Mouse (Mus musculus) urinary bladder, postnatal 36 days (tissue): ENCODE measurements around the gene Nfat5.

ENCODE experiments used
- DNase-seq, 2 experiments: peaks; one replicate each; pipeline ENCODE4 v3.0.0; 2022; ENCODE audit warnings: low spot score in 2 of 2, mixed read lengths in 1 of 2

The Nfat5 gene

DNA sequence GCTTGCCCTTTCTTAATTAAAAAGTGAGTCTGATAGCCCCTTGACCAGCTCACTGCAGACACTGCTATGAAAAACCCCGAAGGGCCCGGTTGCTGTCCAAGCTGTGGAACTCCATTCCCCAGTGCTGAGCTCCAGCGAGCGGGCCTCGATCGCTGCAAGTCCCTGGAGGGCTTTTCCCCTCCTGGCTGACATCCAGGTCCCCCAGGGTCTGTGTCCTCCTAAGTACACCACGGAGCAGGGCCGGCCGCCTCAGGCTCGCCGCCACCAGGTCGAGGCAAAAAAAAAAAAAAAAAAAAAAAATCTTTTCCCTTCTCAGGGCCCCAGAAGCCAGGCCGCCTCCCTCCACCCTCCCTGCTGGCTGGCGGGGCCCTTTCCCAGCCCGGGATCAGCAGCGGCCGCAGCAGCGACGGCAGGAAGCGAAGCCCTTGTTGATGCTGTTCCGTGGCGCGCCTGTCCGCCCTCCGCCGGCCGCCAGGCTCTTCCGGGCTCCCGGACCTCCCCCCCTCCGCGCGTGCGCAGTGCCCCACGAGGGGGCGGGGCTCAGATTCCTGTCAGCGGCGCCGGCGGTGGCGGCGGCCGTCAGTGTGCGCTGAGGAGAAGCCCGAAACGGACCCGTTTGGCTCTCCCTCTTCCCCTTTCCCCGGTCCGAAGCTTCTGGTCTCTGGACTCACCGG is at the start of gene Nfat5:
Gene Nfat5 (plus strand): TSS at position 543 of the 674 bp plus-strand sequence.
- peak; percentile 97 to 100 for DNase-seq

DNA sequence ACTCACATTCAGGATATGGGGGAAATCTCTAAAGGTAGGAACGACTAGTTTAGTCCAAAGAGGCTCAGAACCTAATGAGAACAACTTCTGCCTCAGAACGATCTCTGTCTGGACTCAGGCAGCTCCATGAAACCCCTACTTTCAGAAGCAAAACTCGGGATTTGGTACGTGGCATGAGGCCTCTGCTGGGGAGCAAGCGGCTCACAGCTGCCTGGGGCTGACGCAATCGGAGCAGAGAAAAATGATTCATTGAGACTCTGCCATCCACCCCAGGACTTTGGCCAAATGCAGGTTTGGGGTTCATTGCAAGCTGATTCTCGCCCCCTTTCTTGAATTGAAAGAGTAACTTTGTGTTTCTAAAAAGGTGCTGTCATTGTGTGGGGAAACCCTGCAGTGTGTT is 49.1 kb upstream of the Nfat5 start:
- peak; percentile 38 to 50 for DNase-seq

DNA sequence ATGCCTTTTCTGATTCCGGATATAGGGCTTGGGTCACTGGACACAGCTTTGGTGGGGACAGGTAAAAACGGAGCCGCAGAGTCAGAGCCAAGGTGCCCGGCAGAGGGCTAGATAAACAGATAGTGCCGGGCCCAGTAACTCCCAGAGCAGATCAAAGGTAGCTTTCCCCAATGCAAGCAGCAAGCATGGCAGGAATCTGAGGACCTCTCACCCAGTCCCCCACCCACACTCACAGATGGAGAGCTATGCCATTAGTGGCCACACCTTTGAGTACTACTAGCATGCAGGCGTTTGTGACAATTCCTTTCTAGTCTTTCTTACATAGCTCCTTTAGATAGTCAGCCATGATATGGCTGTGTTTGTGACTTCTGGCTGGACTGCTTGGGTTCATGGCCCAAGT is 44.8 kb upstream of the Nfat5 start:
- peak; percentile 44 to 61 for DNase-seq

GRCm38 (mm10) chr8:107251481-107252104 is 41.7 kb upstream of the Nfat5 start:
- DNase-seq: no peak

DNA sequence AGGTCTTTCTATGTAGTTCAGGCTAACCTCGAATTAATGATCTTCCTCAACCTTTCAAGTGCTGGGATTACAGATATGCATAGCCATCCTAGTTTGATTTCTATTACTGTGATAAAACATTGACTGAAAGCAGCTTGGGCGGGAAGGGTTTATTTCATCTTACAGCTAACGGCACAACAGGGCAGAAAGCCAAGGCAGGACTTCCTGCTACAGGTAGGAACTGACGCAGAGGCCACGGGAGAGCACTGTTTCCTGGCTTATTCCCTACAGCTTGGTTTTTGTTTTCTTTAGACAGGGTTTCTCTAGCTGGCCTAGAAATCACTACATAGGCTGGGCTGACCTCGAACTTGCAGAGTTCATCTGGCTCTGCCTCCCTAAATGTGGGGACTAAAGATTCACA is 40.1 kb upstream of the Nfat5 start:
- DNase-seq: peak in 1 of 2 experiments; percentile 12

- DNase-seq: peak in 1 of 2 experiments; percentile 30
These were observed 38.9 kb upstream of the Nfat5 start for GRCm38 (mm10) chr8:107254403-107254802.

DNA sequence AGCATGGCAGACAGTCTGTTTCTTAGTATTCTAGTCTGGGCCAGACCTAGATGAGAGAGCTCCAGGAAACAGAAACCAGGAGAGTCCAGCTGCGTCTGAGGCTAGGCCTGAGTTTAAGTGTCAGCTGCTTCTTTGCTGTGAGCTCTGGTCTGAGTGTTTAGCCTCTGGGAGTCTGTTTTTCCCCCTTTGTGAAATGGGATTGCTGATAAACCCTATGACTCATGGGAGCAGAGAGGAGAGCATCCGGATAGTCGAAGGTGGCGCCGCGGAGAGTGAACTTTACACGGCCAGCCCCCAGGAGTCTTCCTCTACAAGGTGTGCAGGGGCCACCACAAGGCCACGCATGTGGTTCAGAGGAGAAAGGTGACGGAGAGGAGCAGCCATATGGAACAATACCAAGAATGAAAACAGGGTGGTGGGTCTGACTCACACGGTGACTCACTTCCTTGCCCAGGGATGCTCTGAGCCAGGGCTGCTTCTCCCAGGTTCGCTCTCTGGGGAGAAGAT is 38.3 kb upstream of the Nfat5 start:
- peak; percentile 55 to 70 for DNase-seq

- no peak for DNase-seq
These were observed 36.0 kb upstream of the Nfat5 start for GRCm38 (mm10) chr8:107257223-107257622.

- DNase-seq: no peak
These were observed 33.1 kb upstream of the Nfat5 start for GRCm38 (mm10) chr8:107260120-107260519.

- DNase-seq: no peak
These were observed 32.1 kb upstream of the Nfat5 start for GRCm38 (mm10) chr8:107261172-107261571.

DNA sequence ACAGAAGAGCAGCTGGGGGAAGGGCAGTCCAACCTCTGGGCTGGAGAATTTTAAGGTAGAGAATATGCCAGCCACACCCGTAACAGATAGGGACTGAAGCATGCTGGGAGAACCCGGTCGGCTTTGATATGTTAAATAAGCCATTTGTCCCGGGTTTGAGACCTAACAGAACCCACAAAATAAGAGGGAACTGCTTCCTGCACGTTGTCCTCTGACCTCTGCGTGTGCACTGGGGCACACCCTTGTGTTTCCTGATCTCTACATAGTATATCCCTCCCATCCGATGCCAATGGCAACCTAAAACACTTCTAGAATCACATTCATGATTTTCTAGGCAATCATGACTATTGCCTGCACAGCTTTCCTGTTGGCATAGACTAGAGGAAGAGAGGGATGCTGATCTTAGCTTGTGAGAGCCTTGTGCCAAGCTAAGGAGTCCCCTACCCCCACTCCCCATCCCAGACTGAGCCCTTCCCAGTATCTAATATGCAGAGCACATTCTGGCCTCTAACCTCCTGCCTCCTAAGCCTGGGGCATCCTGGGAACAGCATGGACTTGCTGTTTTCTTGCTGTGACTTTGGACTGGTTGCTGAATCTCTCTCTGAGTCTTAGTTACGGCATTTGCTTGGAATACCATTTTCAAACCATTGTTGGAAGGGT is 31.1 kb upstream of the Nfat5 start:
- DNase-seq: no peak

DNA sequence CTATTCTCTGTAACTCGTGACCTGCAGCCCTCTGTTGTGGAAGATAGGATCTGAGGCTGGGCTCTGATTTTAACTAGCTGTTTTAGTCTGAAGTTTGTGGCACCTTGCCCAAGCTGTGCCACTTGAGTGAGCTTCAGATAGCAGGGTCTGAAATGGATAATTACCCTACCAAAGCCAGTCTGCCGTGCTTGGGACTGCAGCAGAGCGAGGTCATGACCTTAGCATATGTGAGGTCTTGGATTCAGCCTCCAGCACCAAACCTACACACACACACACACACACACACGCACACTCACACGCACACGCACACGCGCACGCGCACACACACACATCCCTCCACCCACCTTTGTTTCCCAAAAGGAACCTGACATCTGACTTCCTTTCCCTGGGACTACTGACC is 27.5 kb upstream of the Nfat5 start:
- DNase-seq: no peak

GRCm38 (mm10) chr8:107268501-107268900 is 24.8 kb upstream of the Nfat5 start:
- no peak for DNase-seq

DNA sequence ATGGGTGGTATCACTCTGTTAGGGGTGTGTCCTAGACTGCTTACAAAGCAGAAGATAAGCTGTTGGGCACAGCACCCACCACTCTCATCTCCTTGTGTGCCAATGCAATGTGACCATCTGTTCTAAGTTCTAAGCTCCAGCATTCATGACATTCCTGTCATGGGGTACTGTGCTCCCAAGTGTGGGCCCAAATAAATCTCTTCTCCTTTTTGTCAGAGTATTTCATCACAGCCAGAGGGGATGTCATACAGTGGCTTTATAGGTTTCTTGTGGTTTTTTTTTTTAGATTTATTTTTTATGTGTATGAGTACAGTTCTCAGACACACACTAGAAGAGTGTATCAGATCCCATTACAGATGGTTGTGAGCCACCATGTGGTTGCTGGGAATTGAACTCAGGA is 24.1 kb upstream of the Nfat5 start:
- no peak for DNase-seq

- DNase-seq: no peak
These were observed 23.6 kb upstream of the Nfat5 start for GRCm38 (mm10) chr8:107269617-107270139.

- no peak for DNase-seq
These were observed 23.0 kb upstream of the Nfat5 start for GRCm38 (mm10) chr8:107270287-107270686.

GRCm38 (mm10) chr8:107270751-107271150 is 22.5 kb upstream of the Nfat5 start:
- DNase-seq: no peak

DNA sequence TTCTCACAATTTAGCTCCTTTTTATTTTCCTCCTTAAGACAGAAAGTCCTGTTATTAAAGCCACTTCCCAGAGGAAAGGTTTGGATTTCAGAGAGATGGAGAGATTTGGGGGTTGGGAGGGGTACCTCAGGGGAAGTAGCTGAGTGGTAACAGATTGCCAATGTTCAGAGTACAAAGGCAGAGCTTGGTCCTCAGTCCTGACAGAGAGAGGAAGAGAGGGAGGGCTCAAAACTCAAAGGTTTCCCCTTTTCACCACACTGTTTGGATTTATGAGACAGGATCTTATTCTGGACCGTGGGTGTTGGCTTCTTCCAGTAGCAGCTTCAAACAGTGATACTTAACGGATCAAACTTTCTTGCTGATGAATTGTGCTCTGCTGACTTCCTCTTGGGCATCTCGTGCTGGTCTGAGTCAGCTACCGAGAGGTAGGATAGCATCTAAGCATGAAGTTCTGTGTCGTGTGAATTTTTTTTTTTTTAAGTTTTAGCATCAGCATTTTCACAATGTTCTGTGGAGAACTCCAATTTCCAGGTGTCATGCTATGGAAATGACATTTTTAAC is 15.9 kb upstream of the Nfat5 start:
- no peak for DNase-seq

GRCm38 (mm10) chr8:107278571-107278970 is 14.7 kb upstream of the Nfat5 start:
- no peak for DNase-seq

- DNase-seq: no peak
These were observed 6.6 kb upstream of the Nfat5 start for GRCm38 (mm10) chr8:107286686-107287085.

- DNase-seq: no peak
These were observed 5.7 kb upstream of the Nfat5 start for GRCm38 (mm10) chr8:107287522-107287921.

GRCm38 (mm10) chr8:107291171-107291601 is 2.1 kb upstream of the Nfat5 start:
- DNase-seq: no peak
